ENCODE assay signal across 26 mouse cellular contexts in genomic region chr2:157375051-157375450, GRCm38 (mm10). TPM values are rescaled to one million over a fixed set of nuclear protein-coding genes. Genes with fewer than 3 reads are reported as not detected.
DNase-seq lines count a peak whose midpoint lies in the region; ATAC-seq and TF ChIP-seq lines count a peak whose summit lies in the region.
"Had no signal": no experiment of that assay in that cellular context is flagged by ENCODE, and none has a peak within 500 bp of the region (broad histone marks: within the 10 kb centered on the region; RNA-seq: fewer than 3 reads in every experiment).

No protein-coding gene starts in this region.

- no peak for ATAC-seq in forebrain, embryonic 11.5 days (replicated peaks; ENCODE audit: low FRiP score)
- no peak for ATAC-seq in lung, embryonic 15.5 days (ENCODE audit: borderline replicate concordance, extremely low read depth, low FRiP score, low TSS enrichment)
- ATAC-seq in intestine, embryonic 16.5 days = peak; percentile 19; the same call in 1 of the 2 replicates
- no peak for ATAC-seq in hindbrain, embryonic 16.5 days
- ATAC-seq: forebrain, embryonic 14.5 days had no signal

- H3K4me3 ChIP-seq in forebrain, embryonic 10.5 days = no peak overlapping the region
- H3K4me3 ChIP-seq in forebrain, embryonic 11.5 days (ENCODE audit: low read depth, low read length) = no peak overlapping the region
- H3K4me3 ChIP-seq in lung, embryonic 15.5 days = no peak overlapping the region
- no peak overlapping the region for H3K4me3 ChIP-seq in ES-Bruce4 (ENCODE audit: low read depth, low read length)
- H3K4me3 ChIP-seq in intestine, embryonic 16.5 days (ENCODE audit: low read length) = no peak overlapping the region
- H3K4me3 ChIP-seq in hindbrain, embryonic 16.5 days (ENCODE audit: low read length) = no peak overlapping the region
- H3K4me3 ChIP-seq: layer of hippocampus, adult 2 months; limb, embryonic 15.5 days; liver, embryonic 15.5 days; midbrain, embryonic 13.5 days; stomach, embryonic 15.5 days had no signal

- no peak for TF ChIP-seq CTCF in ES-Bruce4 (IDR thresholded peaks at IDR 0.05; ENCODE audit: low read depth, low read length)

- peak overlapping the region; percentile 75; the same call in 1 of the 2 replicates for H3K27ac ChIP-seq in forebrain, embryonic 10.5 days
- H3K27ac ChIP-seq in forebrain, embryonic 11.5 days (ENCODE audit: low read depth, low read length) = no peak overlapping the region
- peak overlapping the region; percentile 80 for H3K27ac ChIP-seq in lung, embryonic 15.5 days
- peak overlapping the region; percentile 77 for H3K27ac ChIP-seq in ES-Bruce4 (ENCODE audit: insufficient read depth, low read length)
- peak overlapping the region; percentile 69 for H3K27ac ChIP-seq in intestine, embryonic 16.5 days (ENCODE audit: low read length)
- H3K27ac ChIP-seq in hindbrain, embryonic 16.5 days (ENCODE audit: low read depth, low read length) = no peak overlapping the region
- H3K27ac ChIP-seq: hindbrain, embryonic 15.5 days; layer of hippocampus, adult 2 months; limb, embryonic 15.5 days; liver, embryonic 15.5 days; midbrain, embryonic 13.5 days; stomach, embryonic 15.5 days had no signal

- no peak for DNase-seq in forebrain, embryonic 10.5 days (ENCODE audit: extremely low spot score, low spot score)
- no peak for DNase-seq in forebrain, embryonic 11.5 days (ENCODE audit: low spot score)
- no peak for DNase-seq in lung, postnatal 10 days
- DNase-seq in spleen, postnatal 14 days (ENCODE audit: low spot score in 2 of 2) = no peak
- DNase-seq: adrenal gland, postnatal 25 days; cerebellum, adult 11 months; cerebellum, postnatal 14 days; heart, postnatal 4 days; kidney, adult 2 months; kidney, postnatal 10 days; spleen, adult 18-20 months; thymus, adult 2 months had no signal

- no peak for TF ChIP-seq POLR2A in ES-Bruce4 (IDR thresholded peaks at IDR 0.05; ENCODE audit: insufficient read depth, low read length)

- 74% methylated on average over 8 of the region's 8 CpGs for WGBS in forebrain, embryonic 10.5 days
- WGBS in forebrain, embryonic 11.5 days = 63% methylated on average over 8 of the region's 8 CpGs
- WGBS in lung, embryonic 15.5 days = 46% methylated on average over 8 of the region's 8 CpGs
- WGBS in intestine, embryonic 16.5 days = 41% methylated on average over 8 of the region's 8 CpGs
- 61% methylated on average over 8 of the region's 8 CpGs for WGBS in hindbrain, embryonic 16.5 days

- no peak for TF ChIP-seq EP300 in ES-Bruce4 (IDR thresholded peaks at IDR 0.05; ENCODE audit: insufficient read depth, low read depth, low read length)

- H3K4me1 ChIP-seq in forebrain, embryonic 10.5 days = peaks cover 30% of the 10 kb centered on the region
- peaks cover 11% of the 10 kb centered on the region; the same call in 1 of the 2 replicates for H3K4me1 ChIP-seq in forebrain, embryonic 11.5 days (replicated peaks; ENCODE audit: control insufficient read depth, insufficient read depth, low read length)
- peaks cover 36% of the 10 kb centered on the region for H3K4me1 ChIP-seq in lung, embryonic 15.5 days
- H3K4me1 ChIP-seq in ES-Bruce4 (ENCODE audit: control insufficient read depth, insufficient read depth, low read length) = peaks cover 13% of the 10 kb centered on the region
- H3K4me1 ChIP-seq in intestine, embryonic 16.5 days (ENCODE audit: control insufficient read depth, insufficient read depth, low read length) = peaks cover 36% of the 10 kb centered on the region
- peaks cover 7% of the 10 kb centered on the region for H3K4me1 ChIP-seq in hindbrain, embryonic 16.5 days (ENCODE audit: control insufficient read depth, insufficient read depth, low read depth, low read length)
- H3K4me1 ChIP-seq: liver, embryonic 15.5 days had no signal

- H3K36me3 ChIP-seq in forebrain, embryonic 10.5 days (replicated peaks) = peaks cover 49% of the 10 kb centered on the region
- no peaks in the 10 kb centered on the region; the same call in 1 of the 2 replicates for H3K36me3 ChIP-seq in forebrain, embryonic 11.5 days (ENCODE audit: control insufficient read depth, insufficient read depth, low read length)
- H3K36me3 ChIP-seq in lung, embryonic 15.5 days = peaks cover 11% of the 10 kb centered on the region
- H3K36me3 ChIP-seq in ES-Bruce4 (ENCODE audit: control insufficient read depth, insufficient read depth, low read length, poor library complexity, severe bottlenecking) = peaks cover 4% of the 10 kb centered on the region
- H3K36me3 ChIP-seq in intestine, embryonic 16.5 days (ENCODE audit: control insufficient read depth, insufficient read depth, low read length) = peaks cover 3% of the 10 kb centered on the region; the same call in 1 of the 2 replicates
- H3K36me3 ChIP-seq in hindbrain, embryonic 16.5 days (ENCODE audit: control insufficient read depth, insufficient read depth, low read length) = no peaks in the 10 kb centered on the region
- H3K36me3 ChIP-seq: stomach, embryonic 15.5 days had no signal

- no peaks in the 10 kb centered on the region for H3K27me3 ChIP-seq in forebrain, embryonic 10.5 days (ENCODE audit: poor library complexity, severe bottlenecking)
- H3K27me3 ChIP-seq in forebrain, embryonic 11.5 days (ENCODE audit: control insufficient read depth, insufficient read depth, low read length) = no peaks in the 10 kb centered on the region
- no peaks in the 10 kb centered on the region for H3K27me3 ChIP-seq in lung, embryonic 15.5 days
- no peaks in the 10 kb centered on the region for H3K27me3 ChIP-seq in ES-Bruce4 (ENCODE audit: control insufficient read depth, insufficient read depth, low read length, poor library complexity, severe bottlenecking)
- H3K27me3 ChIP-seq in intestine, embryonic 16.5 days (replicated peaks; ENCODE audit: control insufficient read depth, insufficient read depth, low read length) = no peaks in the 10 kb centered on the region
- no peaks in the 10 kb centered on the region for H3K27me3 ChIP-seq in hindbrain, embryonic 16.5 days (replicated peaks; ENCODE audit: control insufficient read depth, insufficient read depth, low read length)
- H3K27me3 ChIP-seq: hindbrain, embryonic 15.5 days; limb, embryonic 15.5 days; liver, embryonic 15.5 days; midbrain, embryonic 13.5 days; neural tube, embryonic 13.5 days; stomach, embryonic 15.5 days had no signal

- no peak overlapping the region for H3K4me2 ChIP-seq in forebrain, embryonic 11.5 days (ENCODE audit: low read depth, low read length, severe bottlenecking)
- H3K4me2 ChIP-seq in lung, embryonic 15.5 days = no peak overlapping the region; the same call in 1 of the 2 replicates
- H3K4me2 ChIP-seq in intestine, embryonic 16.5 days (ENCODE audit: low read depth, low read length) = peak overlapping the region; percentile 10; the same call in 1 of the 2 replicates
- H3K4me2 ChIP-seq in hindbrain, embryonic 16.5 days (ENCODE audit: low read length) = no peak overlapping the region
- H3K4me2 ChIP-seq: limb, embryonic 15.5 days; liver, embryonic 15.5 days; stomach, embryonic 15.5 days had no signal

- no peaks in the 10 kb centered on the region for H3K9me3 ChIP-seq in forebrain, embryonic 10.5 days
- H3K9me3 ChIP-seq in forebrain, embryonic 11.5 days (ENCODE audit: control insufficient read depth, low read length) = no peaks in the 10 kb centered on the region
- H3K9me3 ChIP-seq in lung, embryonic 15.5 days = no peaks in the 10 kb centered on the region
- 0 out of 2 replicates have a peak, but pooled peaks cover 2% of the 10 kb centered on the region for H3K9me3 ChIP-seq in ES-Bruce4 (replicated peaks; ENCODE audit: control insufficient read depth, insufficient read depth, low read length, poor library complexity, severe bottlenecking)
- H3K9me3 ChIP-seq in intestine, embryonic 16.5 days (ENCODE audit: control insufficient read depth, low read length) = no peaks in the 10 kb centered on the region
- H3K9me3 ChIP-seq in hindbrain, embryonic 16.5 days (ENCODE audit: control insufficient read depth, low read length) = no peaks in the 10 kb centered on the region
- H3K9me3 ChIP-seq: hindbrain, embryonic 15.5 days; limb, embryonic 15.5 days; liver, embryonic 15.5 days; midbrain, embryonic 13.5 days; neural tube, embryonic 13.5 days; stomach, embryonic 15.5 days had no signal

- no peak overlapping the region for H3K9ac ChIP-seq in forebrain, embryonic 11.5 days (ENCODE audit: low read length)
- H3K9ac ChIP-seq in lung, embryonic 15.5 days = no peak overlapping the region
- H3K9ac ChIP-seq in ES-Bruce4 (ENCODE audit: low read depth, poor library complexity, severe bottlenecking) = 0 out of 2 replicates have a peak overlapping the region, but pooled peaks have one; percentile 5
- H3K9ac ChIP-seq in intestine, embryonic 16.5 days (ENCODE audit: low read depth, low read length) = no peak overlapping the region
- H3K9ac ChIP-seq in hindbrain, embryonic 16.5 days (ENCODE audit: low read depth, low read length) = no peak overlapping the region
- H3K9ac ChIP-seq: hindbrain, embryonic 15.5 days; limb, embryonic 15.5 days; liver, embryonic 15.5 days; stomach, embryonic 15.5 days had no signal

RNA-seq across cellular contexts. Expression of gene Manbal, which starts 7.7 kb away (rescaled TPM):
- 64.4 and 68.1 TPM in 2 replicates for polyA plus RNA-seq in forebrain, embryonic 10.5 days (2016; fragmentation: Nextera tagmentation; extraction: Ambion mirVana)
- 31.0 and 34.8 TPM in 2 replicates for polyA plus RNA-seq in forebrain, embryonic 11.5 days (2014; fragmentation: Nextera tagmentation; extraction: Ambion mirVana)
- 83.9 and 89.4 TPM in 2 replicates for polyA plus RNA-seq in lung, embryonic 15.5 days (2015; fragmentation: Nextera tagmentation; extraction: Ambion mirVana)
- 37.8 and 38.1 TPM in 2 replicates for polyA plus RNA-seq in ES-Bruce4 (2011; ENCODE audit: insufficient read depth, insufficient read length, low read depth, missing spikeins)
- polyA plus RNA-seq in intestine, embryonic 16.5 days (2015; fragmentation: Nextera tagmentation; extraction: Ambion mirVana) = 66.8 and 71.3 TPM in 2 replicates
- polyA plus RNA-seq in hindbrain, embryonic 16.5 days (2015; fragmentation: Nextera tagmentation; extraction: Ambion mirVana) = 120 and 123 TPM in 2 replicates

RNA-seq across cellular contexts. Expression of gene Ghrh, which starts 27.7 kb away (rescaled TPM):
- 0.34 TPM in 1 of 2 replicates, not detected in the other for polyA plus RNA-seq in forebrain, embryonic 10.5 days (2016; fragmentation: Nextera tagmentation; extraction: Ambion mirVana)
- 0.83 and 1.5 TPM in 2 replicates for polyA plus RNA-seq in forebrain, embryonic 11.5 days (2014; fragmentation: Nextera tagmentation; extraction: Ambion mirVana)
- not detected in 2 replicates for polyA plus RNA-seq in lung, embryonic 15.5 days (2015; fragmentation: Nextera tagmentation; extraction: Ambion mirVana)
- polyA plus RNA-seq in ES-Bruce4 (2011; ENCODE audit: insufficient read depth, insufficient read length, low read depth, missing spikeins) = not detected in 2 replicates
- 0.76 and 0.81 TPM in 2 replicates for polyA plus RNA-seq in intestine, embryonic 16.5 days (2015; fragmentation: Nextera tagmentation; extraction: Ambion mirVana)
- polyA plus RNA-seq in hindbrain, embryonic 16.5 days (2015; fragmentation: Nextera tagmentation; extraction: Ambion mirVana) = 0.91 and 1.0 TPM in 2 replicates
- polyA plus RNA-seq: G1E; heart, embryonic 14.5 days; kidney, adult 2 months; limb, embryonic 15.5 days had no signal

RNA-seq across cellular contexts. Expression of gene Src, which starts 43.2 kb away (rescaled TPM):
- polyA plus RNA-seq in forebrain, embryonic 10.5 days (2016; fragmentation: Nextera tagmentation; extraction: Ambion mirVana) = 19.2 and 19.6 TPM in 2 replicates
- 20.3 and 23.2 TPM in 2 replicates for polyA plus RNA-seq in forebrain, embryonic 11.5 days (2014; fragmentation: Nextera tagmentation; extraction: Ambion mirVana)
- polyA plus RNA-seq in lung, embryonic 15.5 days (2015; fragmentation: Nextera tagmentation; extraction: Ambion mirVana) = 24.0 and 24.8 TPM in 2 replicates
- 53.4 and 54.7 TPM in 2 replicates for polyA plus RNA-seq in ES-Bruce4 (2011; ENCODE audit: insufficient read depth, insufficient read length, low read depth, missing spikeins)
- 11.8 and 15.5 TPM in 2 replicates for polyA plus RNA-seq in intestine, embryonic 16.5 days (2015; fragmentation: Nextera tagmentation; extraction: Ambion mirVana)
- polyA plus RNA-seq in hindbrain, embryonic 16.5 days (2015; fragmentation: Nextera tagmentation; extraction: Ambion mirVana) = 26.5 and 29.9 TPM in 2 replicates

Comparison
In these comparisons a context has a peak if more than half of its experiments do, and no peak if none do; other contexts are left out.
1. H3K27ac ChIP-seq: peak in forebrain, embryonic 10.5 days (single experiment), lung, embryonic 15.5 days (single experiment), ES-Bruce4 (single experiment) and intestine, embryonic 16.5 days (single experiment); none in forebrain, embryonic 11.5 days (single experiment) and hindbrain, embryonic 16.5 days (single experiment).